Mouse (Mus musculus): ENCODE results near the gene Crcp.

GRCm38 (mm10) chr5:130088008-130088407 lies 58.9 kb downstream of the Crcp start:
- no peak for TF ChIP-seq POLR2A (IDR thresholded peaks at IDR 0.05; ENCODE audit: extremely low read depth, insufficient read depth, low read length)
- no peak for TF ChIP-seq CTCF (IDR thresholded peaks at IDR 0.05; ENCODE audit: extremely low read depth, insufficient read depth, low read length)

Measured in cortical plate, adult 2 months (tissue).